Mouse (Mus musculus) heart, adult 2 months (tissue): ENCODE results near the gene Gm20388. TPM values are rescaled to one million over a fixed set of nuclear protein-coding genes. Genes with fewer than 3 reads are reported as not detected.

ENCODE experiments used
- DNase-seq, 2 experiments: peaks; one replicate each; pipeline ENCODE4 v3.0.0; 2021
- H3K27ac ChIP-seq: fragments of 200-600 bp; 2 replicates; pipeline ENCODE4 v1.8.1; 2022
- H3K27me3 ChIP-seq: fragments of 200-500 bp; 2 replicates; pipeline ENCODE4 v1.6.1; 2012; ENCODE audit warnings: mild to moderate bottlenecking, low read length, inconsistent platforms, mixed read lengths; ENCODE audit not compliant: control insufficient read depth, insufficient read depth
- H3K36me3 ChIP-seq: fragments of 200-500 bp; 2 replicates; pipeline ENCODE4 v1.6.1; 2012; ENCODE audit warnings: low read length, inconsistent platforms; ENCODE audit not compliant: control insufficient read depth, insufficient read depth
- H3K4me1 ChIP-seq: fragments of 200-500 bp; 2 replicates; pipeline ENCODE4 v1.6.1; 2011; ENCODE audit warnings: low read length; ENCODE audit not compliant: control insufficient read depth, insufficient read depth
- H3K4me3 ChIP-seq: fragments of 200-600 bp; 2 replicates; pipeline ENCODE4 v1.8.1; 2022
- H3K79me2 ChIP-seq: fragments of 200-500 bp; replicated peaks from 2 replicates; pipeline ENCODE4 v1.6.1; 2012; ENCODE audit warnings: mild to moderate bottlenecking, inconsistent platforms, low read length, moderate library complexity, mixed read lengths; ENCODE audit not compliant: control insufficient read depth, insufficient read depth
- H3K9ac ChIP-seq: fragments of 200-500 bp; 2 replicates; pipeline ENCODE4 v1.6.1; 2012; ENCODE audit warnings: low read depth, mild to moderate bottlenecking, control low read depth, inconsistent platforms, low read length, mixed read lengths
- CTCF ChIP-seq: fragments of 200-600 bp; IDR thresholded peaks from 2 replicates; pipeline ENCODE4 v1.8.1; 2022; ENCODE audit warnings: antibody characterized with exemption, mild to moderate bottlenecking, moderate library complexity
- EP300 ChIP-seq: fragments of 200-500 bp; IDR thresholded peaks from 2 replicates; pipeline ENCODE4 v1.6.1; 2011; ENCODE audit warnings: low read depth, low read length, control low read depth; ENCODE audit not compliant: insufficient read depth
- POLR2A ChIP-seq: fragments of 200-500 bp; IDR thresholded peaks from 2 replicates; pipeline ENCODE4 v1.6.1; 2011; ENCODE audit warnings: mild to moderate bottlenecking, low read depth, low read length, control low read depth; ENCODE audit not compliant: insufficient read depth
- WGBS: fragments of 180-500 bp; shearing (Covaris S2); methylation state at CpG from one replicate; pipeline ENCODE4 v1.1.7; 2018; 5-methylcytosine and 5-hydroxymethylcytosine counted together
- intact Hi-C: fragments of 180-260 bp; cut with DNase I; formaldehyde crosslinking; loops from one replicate; pipeline ENCODE4 v1.15.1; 2025
- polyA plus RNA-seq: library from polyadenylated mRNA; depleted of rRNA; stranded (reverse); fragments of >200 nt; gene quantifications from 2 replicates; pipeline ENCODE4 v1.2.3, GENCODE M21; 2012
- total RNA-seq, 2 experiments: library from RNA; stranded (reverse); gene quantifications; 2 replicates each; pipeline ENCODE4 v1.2.3; 2021

The Gm20388 gene
- total and polyA plus RNA-seq, 3 experiments = 1.8 to 32.3 TPM; not detected in 1

DNA sequence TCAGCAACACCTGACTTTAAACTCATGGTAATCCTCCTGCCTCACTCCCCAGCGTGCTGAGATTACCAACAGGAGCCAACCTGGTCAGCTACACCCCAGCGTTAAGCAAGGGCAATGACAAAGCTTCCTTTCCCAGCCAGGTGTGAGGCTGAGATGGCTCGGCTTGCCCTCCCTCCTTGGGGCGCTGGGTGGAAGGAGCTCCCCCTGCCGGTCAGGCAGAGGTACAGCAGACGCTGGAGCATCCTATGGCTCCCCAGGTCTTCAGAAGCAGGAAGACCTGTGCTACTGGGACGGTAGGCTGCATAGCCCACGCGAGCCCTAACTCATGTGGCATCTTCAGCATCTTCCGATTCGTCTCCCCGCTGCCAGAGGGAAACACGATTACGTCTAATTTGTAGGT is 917.6 kb downstream of the Gm20388 start:
- DNase-seq = peak in 1 of 2 experiments; percentile 63
- Histone ChIP-seq H3K27ac (no peak overlapping the region), H3K27me3 (no peaks in the 10 kb centered on the region), H3K4me3 (no peak overlapping the region), H3K4me1 (no peaks in the 10 kb centered on the region), H3K9ac (no peak overlapping the region), H3K79me2 (no peaks in the 10 kb centered on the region), H3K36me3 (no peaks in the 10 kb centered on the region)
- 11% methylated on average over 14 of the region's 14 CpGs for WGBS
- TF ChIP-seq EP300 (no peak), POLR2A (no peak), CTCF (peak; percentile 97)
- intact Hi-C loops = no loop called here

DNA sequence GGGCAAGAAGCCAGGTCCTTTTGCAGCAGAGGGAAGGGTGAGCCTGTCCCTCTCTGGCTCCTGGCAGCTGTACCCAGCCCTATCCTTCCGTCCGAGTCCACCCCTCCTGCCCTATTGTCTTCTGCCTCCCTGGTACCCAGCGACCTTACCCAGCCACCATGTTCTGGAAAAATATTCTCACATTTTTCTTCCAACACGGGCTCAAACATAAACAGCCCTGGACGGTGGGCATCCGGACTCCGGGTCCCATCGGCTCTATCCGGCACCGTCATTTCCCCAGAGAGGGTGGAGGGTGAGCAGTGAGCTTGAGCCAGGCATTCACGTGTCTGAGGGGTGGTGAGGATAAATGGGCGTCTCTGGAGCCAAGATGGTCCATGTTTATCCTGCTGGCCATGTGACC is 920.0 kb downstream of the Gm20388 start:
- no peak for DNase-seq
- 79% methylated on average over 12 of the region's 12 CpGs for WGBS
- TF ChIP-seq EP300 (no peak), CTCF (no peak), POLR2A (no peak)
- no peak overlapping the region for H3K9ac ChIP-seq
- no peaks in the 10 kb centered on the region for H3K79me2 ChIP-seq
- no peak overlapping the region for H3K27ac ChIP-seq
- no peaks in the 10 kb centered on the region for H3K36me3 ChIP-seq
- no peaks in the 10 kb centered on the region for H3K4me1 ChIP-seq
- intact Hi-C loops = no loop called here
- no peaks in the 10 kb centered on the region for H3K27me3 ChIP-seq
- no peak overlapping the region for H3K4me3 ChIP-seq

GRCm38 (mm10) chr8:120832022-120832421 is 921.4 kb downstream of the Gm20388 start:
- Histone ChIP-seq H3K4me1 (no peaks in the 10 kb centered on the region), H3K79me2 (no peaks in the 10 kb centered on the region), H3K4me3 (no peak overlapping the region; the same call in 1 of the 2 replicates), H3K36me3 (no peaks in the 10 kb centered on the region), H3K9ac (peak overlapping the region; percentile 54), H3K27me3 (no peaks in the 10 kb centered on the region; the same call in 1 of the 2 replicates), H3K27ac (no peak overlapping the region)
- no peak for DNase-seq
- 11% methylated on average over 14 of the region's 14 CpGs for WGBS
- intact Hi-C loops = no loop called here
- TF ChIP-seq POLR2A (no peak), CTCF (no peak), EP300 (no peak)

- WGBS = 61% methylated on average over 4 of the region's 4 CpGs
- no peaks in the 10 kb centered on the region for H3K36me3 ChIP-seq
- TF ChIP-seq POLR2A (no peak), EP300 (no peak), CTCF (no peak)
- no peaks in the 10 kb centered on the region for H3K79me2 ChIP-seq
- no peaks in the 10 kb centered on the region; the same call in 1 of the 2 replicates for H3K27me3 ChIP-seq
- no peak overlapping the region for H3K9ac ChIP-seq
- H3K27ac ChIP-seq = no peak overlapping the region
- H3K4me3 ChIP-seq = no peak overlapping the region
- H3K4me1 ChIP-seq = no peaks in the 10 kb centered on the region
- DNase-seq = no peak
- intact Hi-C loops = no loop called here
Measured at GRCm38 (mm10) chr8:120833196-120833595, 922.6 kb downstream of the Gm20388 start.

GRCm38 (mm10) chr8:120839031-120839430 is 928.4 kb downstream of the Gm20388 start:
- WGBS = 87% methylated on average over 14 of the region's 14 CpGs
- no peaks in the 10 kb centered on the region for H3K79me2 ChIP-seq
- H3K4me3 ChIP-seq = no peak overlapping the region
- no peak overlapping the region for H3K9ac ChIP-seq
- DNase-seq = no peak
- H3K27ac ChIP-seq = no peak overlapping the region
- no peaks in the 10 kb centered on the region for H3K36me3 ChIP-seq
- intact Hi-C loops = no loop called here
- H3K27me3 ChIP-seq = no peaks in the 10 kb centered on the region; the same call in 1 of the 2 replicates
- no peaks in the 10 kb centered on the region for H3K4me1 ChIP-seq
- TF ChIP-seq POLR2A = no peak
- TF ChIP-seq EP300 = no peak
- no peak for TF ChIP-seq CTCF

DNA sequence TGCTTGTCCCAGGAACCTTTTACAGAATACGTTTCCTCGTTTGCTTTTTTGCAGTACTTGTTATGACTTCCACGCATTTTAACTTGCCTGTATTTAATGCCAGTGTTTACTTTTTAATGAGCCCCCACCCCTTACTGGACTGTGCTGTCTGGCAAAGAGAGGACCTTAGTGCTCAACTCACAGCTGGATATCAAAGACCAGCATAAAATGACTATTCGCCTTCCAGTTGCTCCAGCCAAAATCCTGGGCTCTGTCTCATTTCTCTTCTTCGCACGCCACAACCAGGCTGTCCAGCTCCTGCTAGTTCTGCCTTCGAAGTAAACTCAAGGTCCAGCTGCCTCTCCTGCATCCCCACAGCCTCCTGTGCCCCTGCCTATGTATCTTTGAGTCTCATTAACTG is 932.4 kb downstream of the Gm20388 start:
- no peaks in the 10 kb centered on the region for H3K79me2 ChIP-seq
- WGBS = 74% methylated on average over 7 of the region's 7 CpGs
- no peak overlapping the region for H3K27ac ChIP-seq
- no peaks in the 10 kb centered on the region for H3K36me3 ChIP-seq
- H3K4me1 ChIP-seq = no peaks in the 10 kb centered on the region
- no peak for DNase-seq
- intact Hi-C loops = no loop called here
- no peaks in the 10 kb centered on the region; the same call in 1 of the 2 replicates for H3K27me3 ChIP-seq
- H3K9ac ChIP-seq = no peak overlapping the region
- no peak for TF ChIP-seq CTCF
- TF ChIP-seq POLR2A = no peak
- no peak for TF ChIP-seq EP300
- no peak overlapping the region for H3K4me3 ChIP-seq
